Mouse (Mus musculus): ENCODE measurements around the gene Gm21833.
"Not testable (repeated sequence)": the region's sequence is repeated elsewhere in the genome, so short reads cannot be mapped to it uniquely, and the experiment has no call there.

Gm21833 gene

GRCm38 (mm10) chr16:82828082-82828481, at the start of gene Gm21833:
Gm21833 (plus strand) TSS chr16:82828382.
- not testable (repeated sequence) for DNase-seq

- DNase-seq, result no peak
Measured at GRCm38 (mm10) chr16:82789521-82789920, 38.7 kb upstream of the Gm21833 start.

GRCm38 (mm10) chr16:82796489-82796888, 31.7 kb upstream of the Gm21833 start:
- DNase-seq, result no peak

GRCm38 (mm10) chr16:82815255-82815654, 12.9 kb upstream of the Gm21833 start:
- no peak for DNase-seq

- DNase-seq, result no peak
Measured at GRCm38 (mm10) chr16:82816615-82817014, 11.6 kb upstream of the Gm21833 start.

GRCm38 (mm10) chr16:82855752-82856151, 27.6 kb downstream of the Gm21833 start:
- no peak for DNase-seq

GRCm38 (mm10) chr16:82864590-82864989, 36.4 kb downstream of the Gm21833 start:
- no peak for DNase-seq

All from kidney, postnatal 36 days (tissue).